Mouse (Mus musculus): Measurements from ENCODE around the gene Emcn.

GRCm38 (mm10) chr3:137418636-137419035 is 77.8 kb downstream of the Emcn start:
- TF ChIP-seq USF1 (IDR thresholded peaks at IDR 0.05; ENCODE audit: low read depth, low read length) (no peak), CTCF (conservative IDR thresholded peaks at IDR 0.05 in 1 of 2, IDR thresholded peaks at IDR 0.05 in 1 of 2; ENCODE audit: low read depth in 2 of 2, low read length in 2 of 2) (peak; percentile 71 to 90), JUND (conservative IDR thresholded peaks at IDR 0.05; ENCODE audit: low read depth, low read length) (peak; percentile 45; the same call in 1 of the 2 replicates), E2F4 (IDR thresholded peaks at IDR 0.05; ENCODE audit: insufficient replicate concordance, low read depth, low read length) (no peak), MAZ (IDR thresholded peaks at IDR 0.05; ENCODE audit: low read depth, low read length) (no peak), MAX (IDR thresholded peaks at IDR 0.05; ENCODE audit: low read length) (peak; percentile 58; the same call in 1 of the 2 replicates), ZNF384 (IDR thresholded peaks at IDR 0.05; ENCODE audit: low read depth, low read length) (no peak), MEF2A (IDR thresholded peaks at IDR 0.05; ENCODE audit: borderline replicate concordance, low read depth, low read length) (no peak), UBTF (IDR thresholded peaks at IDR 0.05; ENCODE audit: low read depth, low read length) (no peak), EP300 (IDR thresholded peaks at IDR 0.05; ENCODE audit: low read length) (no peak), POLR2A (IDR thresholded peaks at IDR 0.05; ENCODE audit: low read depth, low read length) (no peak), ZC3H11A (IDR thresholded peaks at IDR 0.05; ENCODE audit: low read depth, low read length) (peak; percentile 91)
